Mouse (Mus musculus) frontal cortex, adult (tissue): Measurements from ENCODE around the gene Sat2.
A peak's percentile ranks its signal among the peaks of the same experiment; 100 is the strongest.
"Not testable (repeated sequence)": the region's sequence is repeated elsewhere in the genome, so short reads cannot be mapped to it uniquely, and the experiment has no call there.

ENCODE experiments used
- ATAC-seq: cut with Nextera tagmentation; 2 replicates; pipeline ENCODE4 v1.9.2; 2017; ENCODE audit warnings: mild to moderate bottlenecking, moderate library complexity, mixed read lengths; ENCODE audit not compliant: low TSS enrichment

The Sat2 gene

GRCm38 (mm10) chr11:69600098-69600497 is 21.7 kb upstream of the Sat2 start:
- ATAC-seq = 0 out of 2 replicates have a peak, but pooled peaks have one; percentile 44

DNA sequence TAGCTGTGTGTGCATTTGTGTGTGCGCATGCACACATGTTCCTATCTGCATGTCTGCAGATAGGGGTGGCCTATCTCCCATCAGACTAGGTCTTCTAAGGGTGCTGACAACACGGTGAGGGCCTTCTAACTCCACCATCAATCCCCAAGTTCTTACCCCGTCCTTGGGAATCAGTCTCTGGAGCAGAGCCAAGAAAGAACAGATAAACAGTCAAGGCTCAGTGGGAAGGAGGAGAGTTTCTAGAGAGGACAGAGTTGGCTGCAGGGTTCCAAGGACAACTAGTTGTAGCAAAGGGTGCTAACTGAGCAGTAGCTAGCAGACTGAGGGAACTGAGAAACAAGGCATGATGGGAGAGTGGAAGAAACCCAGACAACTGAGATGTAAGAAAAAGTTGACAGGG is 20.1 kb upstream of the Sat2 start:
- ATAC-seq = no peak

DNA sequence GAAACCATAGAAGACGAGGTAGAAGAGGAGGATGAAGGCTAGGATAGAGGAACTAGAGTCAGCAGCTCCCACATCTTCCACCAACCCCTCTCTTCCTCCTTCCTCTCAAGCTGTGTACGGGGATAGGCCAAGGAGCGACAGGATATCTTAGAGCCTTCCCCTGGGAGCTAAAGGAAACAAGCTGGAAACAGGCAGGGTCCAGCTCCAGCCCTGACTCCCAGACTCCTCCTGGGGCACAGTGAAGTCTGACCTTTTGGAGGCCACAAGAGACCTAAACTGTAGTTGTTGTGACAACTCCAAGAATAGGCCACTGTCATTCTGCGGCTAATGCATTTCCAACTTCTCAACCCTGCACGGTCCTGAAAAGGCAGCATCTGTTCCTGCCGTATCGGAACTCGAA is 18.3 kb upstream of the Sat2 start:
- ATAC-seq = no peak

DNA sequence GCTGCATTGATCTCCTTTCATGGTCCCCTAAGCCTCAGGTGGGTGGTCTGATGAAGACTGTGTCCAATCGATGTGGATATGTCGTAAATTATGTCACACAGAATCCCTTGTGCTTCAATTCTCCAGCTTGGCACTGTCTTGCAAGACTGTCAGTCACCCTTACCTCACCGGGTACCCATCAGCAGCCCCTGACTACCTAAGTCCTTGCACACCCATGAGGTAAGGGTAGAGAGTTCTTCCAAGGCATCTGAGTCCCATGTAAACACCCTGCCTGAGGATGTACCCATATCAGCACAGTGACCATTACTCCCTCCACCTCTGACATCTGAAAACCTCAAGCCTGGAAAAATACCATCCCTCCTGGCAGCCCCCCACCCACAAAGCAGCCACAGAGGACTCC is 17.5 kb upstream of the Sat2 start:
- no peak; the same call in 1 of the 2 replicates for ATAC-seq

DNA sequence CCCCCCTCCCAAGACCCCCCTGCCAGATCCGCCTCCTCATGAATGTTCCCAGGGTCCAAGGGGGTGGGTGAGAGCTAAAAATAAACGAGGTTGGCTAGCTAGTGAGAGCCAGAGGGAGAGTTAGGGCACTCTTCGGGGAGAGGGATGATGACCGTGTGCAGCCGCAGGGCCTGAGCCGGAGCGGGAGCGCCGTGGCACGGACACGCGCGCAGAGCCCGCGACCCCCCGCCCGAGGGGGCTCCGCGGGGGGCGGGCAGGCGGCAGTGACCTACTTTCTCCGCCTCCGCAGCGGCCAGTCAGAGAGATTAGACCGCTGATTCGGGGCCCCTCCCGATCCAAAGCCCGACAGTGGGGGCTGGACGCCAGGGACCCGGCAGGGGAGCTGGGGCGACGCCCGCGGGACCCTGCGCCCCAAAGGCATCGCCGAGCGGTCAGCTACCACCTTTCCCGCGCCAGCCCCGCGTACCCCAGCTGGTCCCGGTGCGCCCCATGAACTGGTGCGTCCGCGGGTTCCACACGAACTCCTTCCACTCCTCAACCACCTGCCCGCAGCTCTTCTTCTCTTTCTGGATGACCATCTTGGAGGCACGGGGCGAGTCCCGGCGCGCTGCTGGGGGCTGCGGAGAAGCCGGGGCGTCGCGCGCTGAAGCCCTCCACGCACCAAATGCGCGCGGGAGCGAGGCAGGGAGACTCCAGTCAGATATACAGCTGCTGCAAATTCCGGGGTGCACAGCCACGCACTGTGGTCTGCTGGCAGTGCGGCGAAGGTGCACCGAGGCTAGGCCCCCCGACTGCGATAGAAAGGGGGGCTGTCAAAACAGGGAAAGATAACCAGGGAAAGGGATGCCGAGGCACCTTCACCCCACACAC is 16.8 kb upstream of the Sat2 start:
- ATAC-seq = 0 out of 2 replicates have a peak, but pooled peaks have one; percentile 33

DNA sequence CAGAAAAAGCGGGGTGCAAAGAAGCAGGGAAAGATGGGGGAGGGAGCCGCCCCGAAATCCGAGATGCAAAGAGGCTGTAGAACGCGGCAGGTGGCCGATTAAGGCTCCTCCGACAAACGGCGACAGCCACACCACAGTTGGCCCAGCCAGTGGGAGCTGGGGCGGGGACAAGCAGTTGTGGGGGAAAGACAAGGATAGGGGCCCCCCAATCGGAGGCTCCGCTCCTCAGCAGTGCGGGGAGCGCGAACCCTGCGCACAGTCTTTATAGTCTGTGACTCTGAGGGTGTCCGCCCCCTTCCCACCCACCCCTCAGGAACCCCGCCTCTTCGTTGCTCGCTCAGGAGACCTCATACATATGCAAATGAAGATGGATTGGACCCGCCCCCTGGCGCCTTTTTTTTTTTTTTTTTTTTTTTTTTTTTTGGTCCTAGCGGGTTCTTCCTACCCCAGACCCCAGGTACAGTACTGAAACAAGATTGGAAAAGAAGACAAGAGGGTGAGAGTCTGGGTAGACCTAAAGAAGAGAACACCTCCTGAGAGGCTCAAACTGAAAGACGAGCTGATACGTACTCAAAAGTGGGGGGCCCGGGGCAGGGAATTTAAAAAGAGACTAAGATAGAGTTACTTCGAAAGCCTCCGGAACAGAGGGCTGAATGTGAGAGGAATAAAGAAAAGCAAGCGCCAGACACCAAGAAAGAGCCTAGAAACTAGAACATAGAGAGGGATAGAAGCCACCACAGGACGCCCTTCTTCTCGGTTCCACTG is 15.9 kb upstream of the Sat2 start, which contains the start of gene Atp1b2:
Atp1b2 (minus strand) TSS at position 217 of the 765 bp plus-strand sequence.
- peak; percentile 82 for ATAC-seq

DNA sequence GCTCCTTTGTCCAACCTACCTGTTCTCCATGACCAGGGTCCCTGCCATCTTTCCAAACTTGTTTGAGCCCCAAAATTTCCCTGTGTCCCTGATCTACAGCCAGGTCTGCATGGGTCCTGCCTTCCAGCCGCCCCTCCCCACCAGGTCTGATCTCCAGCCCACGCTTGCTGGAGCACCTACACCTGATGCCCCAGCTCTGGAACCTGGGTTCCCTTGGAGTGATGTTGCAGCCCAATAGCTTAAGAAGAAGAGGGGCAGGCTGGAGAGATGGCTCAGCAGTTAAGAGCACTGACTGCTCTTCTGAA is 15.4 kb upstream of the Sat2 start:
- no peak for ATAC-seq

DNA sequence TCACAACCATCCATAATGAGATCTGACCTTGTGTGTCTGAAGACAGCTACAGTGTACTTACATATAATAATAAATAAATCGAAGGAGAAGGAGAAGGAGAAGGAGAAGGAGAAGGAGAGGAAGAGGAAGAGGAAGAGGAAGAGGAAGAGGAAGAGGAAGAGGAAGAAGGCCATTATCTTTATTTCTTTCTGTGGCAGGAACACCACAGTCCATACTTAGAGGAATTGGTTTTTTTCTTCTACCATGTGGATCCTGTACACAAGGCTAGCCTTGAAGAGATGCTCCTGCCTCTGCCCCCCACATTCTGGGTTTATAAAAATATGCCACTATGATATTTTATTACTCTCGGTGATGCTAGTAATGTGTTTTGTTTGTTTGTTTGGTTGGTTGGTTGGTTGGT is 15.0 kb upstream of the Sat2 start:
- no peak for ATAC-seq

- no peak for ATAC-seq
Observed at GRCm38 (mm10) chr11:69608525-69608924, 13.3 kb upstream of the Sat2 start.

GRCm38 (mm10) chr11:69609416-69609815 is 12.4 kb upstream of the Sat2 start:
- no peak for ATAC-seq

DNA sequence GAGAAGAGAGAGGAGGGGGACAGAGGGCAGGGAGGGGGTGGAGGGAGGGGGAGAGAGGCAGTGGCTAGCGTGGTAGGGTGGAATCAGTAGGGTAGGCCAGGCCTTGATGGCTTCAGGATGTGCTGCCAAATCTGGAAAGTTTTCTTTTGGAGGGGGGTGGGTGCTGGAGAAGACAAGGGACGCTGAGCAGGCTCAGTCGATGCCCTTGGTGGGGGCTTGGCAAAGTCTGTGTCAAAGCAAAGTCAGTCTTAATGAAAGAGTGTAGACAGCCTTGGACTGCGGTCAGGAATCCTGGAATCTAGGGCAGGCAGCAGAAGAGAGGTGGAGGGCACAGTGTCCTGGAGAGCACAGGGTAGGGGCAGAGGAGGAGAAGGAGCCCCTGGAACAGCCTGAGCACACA is 10.9 kb upstream of the Sat2 start:
- no peak; the same call in 1 of the 2 replicates for ATAC-seq

DNA sequence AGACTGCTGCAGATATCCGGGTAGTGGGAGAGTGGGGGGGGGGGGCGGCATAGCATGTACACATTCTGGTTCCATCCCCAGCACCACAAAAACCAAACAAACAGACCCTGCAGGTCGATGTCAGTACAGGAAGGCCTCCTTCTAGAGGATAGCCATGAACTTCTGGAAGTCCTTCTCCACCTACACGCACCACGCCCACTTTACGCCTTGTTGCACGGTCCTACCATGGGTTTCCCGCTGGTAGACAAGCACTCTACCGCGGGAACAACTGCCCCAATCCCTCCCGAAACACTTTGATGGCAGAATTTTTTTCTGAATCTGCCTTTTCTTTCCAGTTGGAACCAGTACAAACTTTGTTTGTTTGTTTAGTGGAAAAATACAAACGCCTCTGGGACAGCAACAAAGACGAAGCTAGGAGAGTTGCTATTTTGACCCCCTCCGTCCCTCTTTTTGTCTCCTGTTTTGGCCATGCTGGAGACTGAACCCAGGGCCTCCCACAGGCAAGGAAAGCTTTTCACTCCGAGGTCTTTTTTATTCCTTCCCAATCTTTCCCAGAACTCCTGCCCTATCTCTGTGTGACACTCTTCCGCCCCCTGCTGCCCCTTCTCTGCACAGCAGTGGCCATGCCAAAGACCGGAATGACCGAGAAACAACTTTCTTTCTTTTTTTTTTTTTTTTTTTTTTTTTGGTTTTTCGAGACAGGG is 8.1 kb upstream of the Sat2 start:
- peak; percentile 81 for ATAC-seq

GRCm38 (mm10) chr11:69614257-69614588 is 7.6 kb upstream of the Sat2 start:
- ATAC-seq = not testable (repeated sequence)

GRCm38 (mm10) chr11:69616781-69617180 is 5.0 kb upstream of the Sat2 start:
- no peak for ATAC-seq

DNA sequence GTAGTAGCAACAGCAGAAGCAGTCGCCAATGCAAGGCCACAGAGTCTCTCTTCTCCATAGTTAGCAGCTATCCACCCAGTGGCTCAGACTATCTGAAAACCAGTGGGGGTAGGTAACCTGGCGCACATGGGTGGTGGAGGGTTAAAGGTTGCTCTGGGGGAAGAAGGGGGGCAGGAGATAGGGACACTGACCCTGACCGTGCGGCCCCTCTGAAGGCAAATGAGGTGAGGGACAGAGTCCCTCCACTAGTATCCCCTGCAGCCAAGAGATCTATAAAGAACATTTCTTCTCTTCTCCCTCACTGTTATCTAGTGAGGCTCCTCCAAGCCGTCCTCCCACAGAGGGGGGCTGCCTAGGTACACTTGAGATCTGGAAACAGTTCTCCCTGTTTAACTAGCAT is 4.0 kb upstream of the Sat2 start, which contains the start of gene Shbg:
Shbg (minus strand) TSS at position 101 of the 400 bp plus-strand sequence.
- ATAC-seq = no peak

GRCm38 (mm10) chr11:69620394-69621081 is 1.3 kb upstream of the Sat2 start:
- no peak for ATAC-seq

- no peak; the same call in 1 of the 2 replicates for ATAC-seq
Observed at GRCm38 (mm10) chr11:69622406-69622805, 582 bp downstream of the Sat2 start.

GRCm38 (mm10) chr11:69623006-69623405 is 1.2 kb downstream of the Sat2 start:
- ATAC-seq = no peak

DNA sequence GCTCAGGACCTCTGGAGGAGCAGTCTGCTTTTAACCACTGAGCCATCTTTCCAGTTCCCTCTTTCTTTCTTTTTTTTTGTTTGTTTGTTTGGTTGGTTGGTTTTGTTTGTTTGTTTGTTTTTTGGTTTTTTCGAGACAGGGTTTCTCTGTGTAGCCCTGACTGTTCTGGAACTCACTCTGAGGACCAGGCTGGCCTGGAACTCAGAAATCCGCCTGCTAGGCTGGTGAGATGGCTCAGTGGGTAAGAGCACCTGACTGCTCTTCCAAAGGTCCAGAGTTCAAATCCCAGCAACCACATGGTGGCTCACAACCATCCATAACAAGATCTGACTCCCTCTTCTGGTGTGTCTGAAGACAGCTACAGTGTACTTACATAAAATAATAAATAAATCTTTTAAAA is 2.5 kb downstream of the Sat2 start:
- ATAC-seq = not testable (repeated sequence)

DNA sequence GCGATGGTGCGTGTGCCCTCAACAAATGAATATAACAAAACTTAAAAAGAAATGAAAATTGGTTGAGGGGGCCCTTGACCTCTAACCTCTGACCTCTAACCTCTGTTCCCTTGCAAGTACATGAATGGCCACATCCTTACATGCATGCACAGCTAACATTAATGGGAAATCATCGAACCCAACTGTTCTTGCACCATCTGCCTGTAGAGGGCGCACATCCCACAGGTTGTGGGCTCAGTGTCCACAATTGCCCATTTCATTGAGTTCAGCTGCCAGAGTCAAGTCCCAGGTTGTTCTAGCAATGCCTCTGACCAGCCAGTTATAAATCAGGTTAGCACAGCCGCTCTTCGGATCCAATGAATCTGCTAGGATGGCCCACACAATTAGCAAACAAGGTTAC is 6.5 kb downstream of the Sat2 start:
- ATAC-seq = no peak

- no peak for ATAC-seq
Observed at GRCm38 (mm10) chr11:69629802-69630201, 8.0 kb downstream of the Sat2 start.
